Mouse (Mus musculus) lung, adult 2 months (tissue): Measurements from ENCODE around the gene Cmc1.

Experiments
- CTCF ChIP-seq: fragments of 200-500 bp; IDR thresholded peaks from 2 replicates; pipeline ENCODE4 v1.5.1; 2011; ENCODE audit warnings: mild to moderate bottlenecking, low read length, control low read depth; ENCODE audit not compliant: insufficient read depth
- POLR2A ChIP-seq: fragments of 200-500 bp; IDR thresholded peaks from 2 replicates; pipeline ENCODE4 v1.6.1; 2011; ENCODE audit warnings: low read depth, mild to moderate bottlenecking, control low read depth, low read length, borderline replicate concordance; ENCODE audit errors: extremely low read depth

DNA sequence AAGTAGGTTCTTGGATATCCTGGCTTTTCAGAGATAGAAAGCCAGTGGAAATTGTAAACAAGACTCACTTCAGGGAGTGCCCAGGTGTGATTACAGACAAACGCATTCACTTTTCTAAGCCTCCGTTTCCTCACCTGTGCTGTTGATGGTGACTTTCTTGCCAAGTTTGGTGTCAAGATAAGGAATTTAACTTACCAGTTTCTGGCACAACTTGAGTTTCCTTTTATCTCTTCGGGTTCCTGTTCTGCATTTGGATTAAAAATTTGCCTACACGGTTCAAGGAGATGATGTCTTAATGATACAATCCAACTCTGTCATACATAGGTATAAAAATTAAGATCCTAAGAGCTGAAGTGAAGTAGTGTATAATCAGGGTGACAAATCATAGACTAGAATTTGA lies 107.2 kb downstream of the Cmc1 start:
- TF ChIP-seq POLR2A (no peak), CTCF (no peak)
